Mouse (Mus musculus) macrophage (primary cell): Measurements from ENCODE around the gene Hs1bp3. TPM values are rescaled to one million over a fixed set of nuclear protein-coding genes. Genes with fewer than 3 reads are reported as not detected.

Experiments used
- H3K27ac ChIP-seq: fragments of 350-480 bp; formaldehyde crosslinking; 2 replicates; pipeline ENCODE4 v1.9.0; 2021
- H3K36me3 ChIP-seq: fragments of 350-480 bp; formaldehyde crosslinking; 2 replicates; pipeline ENCODE4 v1.9.0; 2021; ENCODE audit errors: inconsistent target
- H3K4me3 ChIP-seq: fragments of 350-480 bp; formaldehyde crosslinking; 2 replicates; pipeline ENCODE4 v1.9.0; 2021; ENCODE audit errors: inconsistent target
- H3K79me2 ChIP-seq: fragments of 350-480 bp; formaldehyde crosslinking; 2 replicates; pipeline ENCODE4 v1.9.0; 2021; ENCODE audit errors: inconsistent target
- WGBS: methylation state at CpG from one replicate; pipeline ENCODE4 v1.1.7; 2026; ENCODE audit warnings: inconsistent platforms; ENCODE audit not compliant: missing documents; 5-methylcytosine and 5-hydroxymethylcytosine counted together
- polyA plus RNA-seq: library from polyadenylated mRNA; stranded (reverse); fragments of 250-400 nt; gene quantifications from 3 replicates; pipeline ENCODE4 v1.2.4, GENCODE M21; 2018; ENCODE audit warnings: inconsistent platforms

Gene Hs1bp3
- polyA plus RNA-seq, 1 experiment from 2014 or later = 40.0 TPM

DNA sequence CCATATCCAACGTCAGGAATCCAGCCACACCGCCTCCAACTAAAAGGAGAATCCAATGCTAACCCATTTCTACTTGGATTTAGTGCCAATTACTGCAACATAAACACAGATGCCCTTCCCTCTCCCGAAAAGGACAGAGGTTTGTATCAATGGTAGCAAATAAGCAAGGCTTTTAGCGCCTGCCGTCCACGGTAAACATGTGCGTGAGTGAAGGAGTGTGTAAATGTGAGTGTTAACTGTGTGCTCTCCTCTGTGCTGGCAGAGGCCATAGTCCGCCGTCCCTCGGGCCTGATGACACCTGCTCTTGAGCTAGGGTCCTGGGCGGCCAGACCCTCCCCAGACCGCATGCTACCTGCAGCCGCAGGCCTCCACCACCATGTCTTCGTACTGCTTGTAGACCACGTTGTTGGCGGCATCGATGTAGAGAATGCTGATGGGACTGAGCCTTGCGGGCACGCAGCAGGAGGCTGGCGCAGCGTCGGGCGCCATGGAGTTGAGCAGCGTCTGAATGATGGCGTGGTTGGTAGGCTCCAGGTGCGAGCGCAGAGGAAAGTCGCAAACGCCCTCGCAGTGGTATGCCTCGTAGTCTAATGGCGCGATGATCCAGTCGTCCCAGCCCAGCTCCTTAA, 15.5 kb upstream of the Hs1bp3 start:
- H3K4me3 ChIP-seq = no peak overlapping the region
- no peak overlapping the region for H3K27ac ChIP-seq
- WGBS = 17% methylated on average over 34 of the region's 34 CpGs
- H3K79me2 ChIP-seq = no peaks in the 10 kb centered on the region
- no peaks in the 10 kb centered on the region for H3K36me3 ChIP-seq

GRCm38 (mm10) chr12:8298361-8299142, 14.7 kb upstream of the Hs1bp3 start:
- WGBS = 4% methylated on average over 84 of the region's 85 CpGs
- Histone ChIP-seq H3K79me2 (no peaks in the 10 kb centered on the region), H3K36me3 (no peaks in the 10 kb centered on the region), H3K27ac (no peak overlapping the region), H3K4me3 (no peak overlapping the region)

DNA sequence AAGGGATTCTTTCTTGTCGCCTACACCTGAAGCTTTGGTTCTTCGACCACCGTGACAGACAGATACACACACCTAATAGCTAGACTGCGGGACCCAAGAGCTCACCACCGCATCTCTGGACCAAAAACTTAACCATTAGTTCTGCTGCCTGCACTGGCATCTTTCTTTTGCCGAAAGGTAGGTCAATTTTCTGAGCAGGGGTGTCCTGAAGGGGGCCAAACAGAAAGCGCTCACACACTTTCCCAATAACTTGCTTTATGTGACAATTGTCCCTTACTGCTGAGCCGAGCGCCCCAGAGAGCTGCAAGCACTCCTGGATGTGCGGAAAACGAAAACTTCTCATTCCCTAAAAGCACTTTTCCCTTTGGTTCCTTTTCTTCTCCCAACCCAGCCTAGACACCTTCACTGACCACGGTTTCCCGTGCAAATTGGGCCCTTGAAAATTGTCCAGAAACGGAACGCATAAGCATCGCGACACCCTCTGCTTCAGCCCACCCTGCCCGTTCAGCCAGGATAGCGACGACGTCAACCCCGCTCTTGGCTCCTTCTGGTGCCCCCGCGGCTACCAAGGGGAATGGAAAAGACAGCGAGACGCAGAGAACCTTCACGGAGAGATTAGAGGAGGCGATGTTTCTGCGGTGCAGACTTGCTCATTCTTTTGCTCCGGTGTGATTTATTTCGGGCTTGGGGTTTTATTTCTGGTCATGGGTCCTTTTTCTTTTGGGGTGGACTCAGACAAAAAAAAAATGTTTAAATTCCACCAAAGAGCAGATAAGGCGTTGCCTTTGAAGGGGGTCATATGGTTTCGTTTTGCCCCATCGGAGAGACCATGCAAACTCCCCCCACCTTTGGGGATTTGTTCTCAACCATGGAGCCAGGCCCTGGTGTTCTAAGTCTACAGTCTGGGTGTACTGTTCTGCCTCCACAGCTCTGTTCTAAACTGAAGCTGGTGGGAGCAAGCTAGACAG, 13.8 kb upstream of the Hs1bp3 start:
- Histone ChIP-seq H3K79me2 (no peaks in the 10 kb centered on the region), H3K4me3 (no peak overlapping the region), H3K36me3 (no peaks in the 10 kb centered on the region), H3K27ac (no peak overlapping the region)
- 12% methylated on average over 34 of the region's 34 CpGs for WGBS

GRCm38 (mm10) chr12:8300111-8300480, 13.1 kb upstream of the Hs1bp3 start:
- no peak overlapping the region for H3K4me3 ChIP-seq
- H3K27ac ChIP-seq = no peak overlapping the region
- H3K36me3 ChIP-seq = no peaks in the 10 kb centered on the region
- no peaks in the 10 kb centered on the region for H3K79me2 ChIP-seq
- WGBS = 52% methylated on average over 10 of the region's 10 CpGs

- H3K4me3 ChIP-seq = no peak overlapping the region
- no peaks in the 10 kb centered on the region for H3K36me3 ChIP-seq
- H3K27ac ChIP-seq = no peak overlapping the region
- 84% methylated on average over 5 of the region's 5 CpGs for WGBS
- H3K79me2 ChIP-seq = no peaks in the 10 kb centered on the region
Measured at GRCm38 (mm10) chr12:8300521-8300920, 12.7 kb upstream of the Hs1bp3 start.

DNA sequence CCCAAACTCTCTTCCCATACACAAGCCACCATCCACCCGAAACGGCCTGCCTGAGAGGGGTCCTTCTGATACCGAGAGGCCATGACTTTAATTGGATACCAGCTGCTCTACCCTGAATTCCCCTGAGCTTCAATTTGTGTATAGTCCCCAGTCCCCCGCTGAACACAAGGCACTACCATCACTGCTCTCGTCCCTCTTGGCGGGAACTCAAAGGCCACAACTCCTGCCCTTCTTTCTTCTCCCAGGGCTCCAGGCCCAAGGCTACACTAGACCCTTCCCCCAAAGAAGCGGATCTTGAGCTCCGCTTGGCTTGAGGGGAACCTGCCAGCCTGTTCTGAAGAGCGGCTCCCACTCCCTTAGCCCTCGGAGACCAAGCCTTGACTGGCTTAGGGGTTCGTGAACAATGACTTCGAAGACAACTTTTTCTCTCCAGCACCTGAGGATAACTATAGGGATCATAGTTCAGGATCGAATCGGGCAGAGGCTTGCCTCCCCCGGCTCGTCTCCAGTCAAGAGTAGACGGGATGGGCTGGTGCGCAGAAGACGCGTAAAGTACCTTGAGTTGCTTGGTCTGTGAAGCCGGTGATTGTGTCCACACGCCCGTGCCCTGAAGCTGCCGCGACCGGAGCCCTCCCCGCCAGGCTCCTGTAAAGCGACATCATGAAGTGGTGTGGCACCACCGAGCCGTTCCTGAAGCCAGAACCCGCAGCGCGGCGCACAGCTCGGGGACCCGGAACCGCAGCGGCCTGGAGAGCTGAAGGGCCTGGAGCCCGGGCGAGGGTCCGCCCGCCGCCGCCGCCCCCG, 12.0 kb upstream of the Hs1bp3 start:
- WGBS = 18% methylated on average over 44 of the region's 46 CpGs
- Histone ChIP-seq H3K36me3 (no peaks in the 10 kb centered on the region), H3K4me3 (no peak overlapping the region), H3K27ac (no peak overlapping the region), H3K79me2 (no peaks in the 10 kb centered on the region)

- H3K27ac ChIP-seq = no peak within 1 kb of the TSS
- WGBS = 1% methylated on average over 50 of the region's 53 CpGs
- no peaks in the 10 kb centered on the region for H3K79me2 ChIP-seq
- no peaks in the 10 kb centered on the region for H3K36me3 ChIP-seq
- no peak within 1 kb of the TSS for H3K4me3 ChIP-seq
Measured at GRCm38 (mm10) chr12:8301841-8302431, 11.3 kb upstream of the Hs1bp3 start, which contains the start of gene Gdf7. TSS of gene Gdf7 (minus strand) at chr12:8301954.

GRCm38 (mm10) chr12:8305258-8305657, 8.0 kb upstream of the Hs1bp3 start:
- no peaks in the 10 kb centered on the region for H3K79me2 ChIP-seq
- WGBS = 56% methylated on average over 2 of the region's 2 CpGs
- no peak overlapping the region for H3K4me3 ChIP-seq
- no peak overlapping the region for H3K27ac ChIP-seq
- no peaks in the 10 kb centered on the region for H3K36me3 ChIP-seq

DNA sequence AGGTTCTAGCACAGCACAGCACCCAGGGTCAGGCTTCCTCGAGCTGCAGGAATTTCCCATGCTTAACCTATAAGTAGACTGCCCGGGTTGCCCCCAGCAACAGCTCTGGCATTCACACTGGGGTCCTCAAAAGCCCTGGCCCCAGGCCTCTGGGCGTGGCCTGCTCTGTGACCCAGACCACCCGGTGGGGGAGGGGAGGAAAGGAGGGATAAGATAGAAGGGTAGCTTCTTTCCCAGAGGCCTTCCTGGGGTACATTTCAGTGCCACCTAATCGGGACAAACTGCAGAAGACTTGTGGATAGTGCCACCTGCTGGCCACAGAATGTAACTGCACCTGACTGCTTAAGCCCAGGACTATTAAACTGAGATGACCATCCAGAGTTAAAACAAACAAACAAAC, 6.8 kb upstream of the Hs1bp3 start:
- 12% methylated on average over 5 of the region's 5 CpGs for WGBS
- no peaks in the 10 kb centered on the region for H3K36me3 ChIP-seq

GRCm38 (mm10) chr12:8306910-8307309, 6.3 kb upstream of the Hs1bp3 start:
- Histone ChIP-seq H3K79me2 (no peaks in the 10 kb centered on the region), H3K27ac (no peak overlapping the region), H3K36me3 (no peaks in the 10 kb centered on the region), H3K4me3 (no peak overlapping the region)
- WGBS = 58% methylated on average over 1 of the region's 1 CpGs

More for the DNA sequence above, 6.8 kb upstream of the Hs1bp3 start:
- H3K4me3 ChIP-seq = no peak overlapping the region
- no peak overlapping the region for H3K27ac ChIP-seq
- no peaks in the 10 kb centered on the region for H3K79me2 ChIP-seq

GRCm38 (mm10) chr12:8310992-8311391, 2.2 kb upstream of the Hs1bp3 start:
- Histone ChIP-seq H3K36me3 (no peaks in the 10 kb centered on the region), H3K79me2 (peaks cover 26% of the 10 kb centered on the region), H3K4me3 (no peak overlapping the region), H3K27ac (no peak overlapping the region)
- 73% methylated on average over 17 of the region's 17 CpGs for WGBS

- Histone ChIP-seq H3K36me3 (peaks cover 4% of the 10 kb centered on the region), H3K4me3 (no peak overlapping the region), H3K79me2 (peaks cover 38% of the 10 kb centered on the region), H3K27ac (no peak overlapping the region)
- 88% methylated on average over 4 of the region's 4 CpGs for WGBS
Measured at GRCm38 (mm10) chr12:8312266-8312665, 966 bp upstream of the Hs1bp3 start.

DNA sequence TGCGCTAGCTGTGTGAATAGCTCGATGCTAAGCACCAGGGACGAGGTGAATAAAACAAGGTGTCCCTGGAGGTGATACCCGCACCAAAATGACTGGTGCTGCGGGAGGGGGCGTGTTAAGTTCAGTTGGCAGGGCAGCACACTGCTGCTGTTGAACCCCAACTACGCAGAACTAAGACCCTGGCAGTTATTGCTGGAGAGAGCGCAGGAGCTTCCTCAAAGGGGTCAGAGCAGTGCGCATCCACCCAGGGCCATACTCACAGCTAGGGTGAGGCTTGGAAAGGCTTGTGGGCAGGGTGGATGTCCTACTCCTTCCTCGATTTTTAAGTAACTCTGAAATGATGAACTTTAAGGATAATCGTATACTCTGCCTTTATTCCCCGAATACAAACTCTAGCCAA, 541 bp downstream of the Hs1bp3 start:
- 24% methylated on average over 12 of the region's 12 CpGs for WGBS
- Histone ChIP-seq H3K4me3 (peak overlapping the region; percentile 98), H3K36me3 (peaks cover 19% of the 10 kb centered on the region), H3K27ac (peak overlapping the region; percentile 82), H3K79me2 (peaks cover 43% of the 10 kb centered on the region)

- Histone ChIP-seq H3K4me3 (no peak overlapping the region), H3K27ac (no peak overlapping the region), H3K36me3 (peaks cover 43% of the 10 kb centered on the region), H3K79me2 (peaks cover 43% of the 10 kb centered on the region)
- WGBS = 88% methylated on average over 5 of the region's 5 CpGs
Measured at GRCm38 (mm10) chr12:8316541-8316940, 3.3 kb downstream of the Hs1bp3 start.
